Mouse (Mus musculus) left cerebral cortex, adult 11 months (tissue): ENCODE data around the gene Mapkapk2.

ENCODE experiments used
- DNase-seq: peaks from one replicate; pipeline ENCODE4 v3.0.0; 2022; ENCODE audit warnings: low spot score

The Mapkapk2 gene

GRCm38 (mm10) chr1:131019492-131020098, 78.0 kb downstream of the Mapkapk2 start, which contains the start of gene Il10:
Gene Il10 (plus strand): TSS chr1:131019845.
- no peak for DNase-seq

DNA sequence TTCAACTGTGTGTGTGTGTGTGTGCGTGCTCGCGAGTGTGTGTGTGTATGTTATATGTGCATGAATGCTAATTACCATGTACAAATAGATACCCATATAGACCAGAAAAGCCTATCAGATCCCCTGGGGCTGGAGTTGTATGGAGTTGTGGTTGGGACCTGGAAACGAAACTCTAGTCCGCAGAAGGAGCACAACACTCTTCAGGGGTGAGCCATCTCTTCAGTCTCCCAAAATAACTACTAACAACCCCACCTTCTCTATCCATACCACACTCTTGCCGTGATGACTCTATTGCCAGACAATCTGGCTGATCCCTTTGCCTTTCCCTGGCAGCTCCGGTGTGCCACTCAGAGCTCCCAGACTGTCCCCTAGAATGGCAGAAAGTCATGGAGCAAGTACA, 81.7 kb downstream of the Mapkapk2 start:
- DNase-seq: no peak

DNA sequence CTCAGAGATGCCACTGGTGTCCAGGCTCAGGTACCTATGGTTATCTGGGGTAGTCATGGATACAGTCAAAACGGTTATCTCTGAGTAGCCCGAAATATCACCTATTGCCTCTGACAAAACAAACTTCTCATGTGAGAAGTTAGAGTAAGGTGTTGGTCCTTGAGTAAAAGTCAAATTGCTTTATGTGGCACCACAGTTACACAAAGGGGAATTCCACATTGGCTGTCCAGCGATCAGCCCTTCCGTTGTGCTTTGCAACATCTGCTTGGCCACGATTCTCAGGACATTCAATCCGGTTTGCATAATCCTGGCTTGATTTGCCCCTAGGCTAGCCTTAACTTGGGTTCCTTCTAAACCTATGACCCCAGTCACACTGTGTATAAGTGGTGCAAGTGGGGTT, 82.3 kb downstream of the Mapkapk2 start:
- DNase-seq: no peak

DNA sequence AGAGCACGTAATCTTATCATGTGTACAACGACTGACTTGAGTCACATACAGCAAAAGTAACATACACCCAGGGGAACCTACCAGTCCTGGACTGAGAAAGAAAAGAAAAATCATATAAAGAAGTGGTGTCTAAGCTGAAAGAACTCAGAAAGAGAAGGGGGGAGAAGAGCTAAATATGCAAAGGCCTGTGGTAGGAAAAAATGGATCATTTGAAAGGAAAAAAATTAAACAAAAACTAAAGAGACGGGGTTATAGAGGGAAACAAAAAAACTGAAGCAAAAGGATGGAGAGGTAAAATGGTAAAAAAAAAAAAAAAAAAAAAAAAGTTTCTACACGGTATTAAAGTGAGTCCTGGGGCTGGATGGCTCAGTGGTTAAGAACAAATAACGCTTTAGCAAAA, 83.7 kb downstream of the Mapkapk2 start:
- DNase-seq: no peak

DNA sequence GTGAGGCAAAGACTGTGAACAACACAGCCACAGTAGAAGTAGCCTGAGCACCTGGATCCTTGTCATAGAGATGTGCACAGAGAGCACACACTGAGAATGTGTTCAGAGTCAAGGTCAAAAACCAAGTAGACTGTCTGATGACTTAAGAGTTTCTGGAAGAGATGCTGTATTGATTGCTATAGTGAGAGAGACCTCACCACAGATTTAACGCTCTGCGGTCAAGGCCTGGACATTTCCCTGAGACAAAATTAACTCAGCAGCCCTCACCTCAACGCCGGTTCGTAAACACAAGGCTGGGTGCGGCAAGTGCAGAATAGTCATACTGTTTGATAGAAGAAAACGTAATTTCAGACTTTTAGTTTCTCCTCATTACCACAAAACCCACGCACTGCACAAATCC, 85.1 kb downstream of the Mapkapk2 start:
- no peak for DNase-seq

DNA sequence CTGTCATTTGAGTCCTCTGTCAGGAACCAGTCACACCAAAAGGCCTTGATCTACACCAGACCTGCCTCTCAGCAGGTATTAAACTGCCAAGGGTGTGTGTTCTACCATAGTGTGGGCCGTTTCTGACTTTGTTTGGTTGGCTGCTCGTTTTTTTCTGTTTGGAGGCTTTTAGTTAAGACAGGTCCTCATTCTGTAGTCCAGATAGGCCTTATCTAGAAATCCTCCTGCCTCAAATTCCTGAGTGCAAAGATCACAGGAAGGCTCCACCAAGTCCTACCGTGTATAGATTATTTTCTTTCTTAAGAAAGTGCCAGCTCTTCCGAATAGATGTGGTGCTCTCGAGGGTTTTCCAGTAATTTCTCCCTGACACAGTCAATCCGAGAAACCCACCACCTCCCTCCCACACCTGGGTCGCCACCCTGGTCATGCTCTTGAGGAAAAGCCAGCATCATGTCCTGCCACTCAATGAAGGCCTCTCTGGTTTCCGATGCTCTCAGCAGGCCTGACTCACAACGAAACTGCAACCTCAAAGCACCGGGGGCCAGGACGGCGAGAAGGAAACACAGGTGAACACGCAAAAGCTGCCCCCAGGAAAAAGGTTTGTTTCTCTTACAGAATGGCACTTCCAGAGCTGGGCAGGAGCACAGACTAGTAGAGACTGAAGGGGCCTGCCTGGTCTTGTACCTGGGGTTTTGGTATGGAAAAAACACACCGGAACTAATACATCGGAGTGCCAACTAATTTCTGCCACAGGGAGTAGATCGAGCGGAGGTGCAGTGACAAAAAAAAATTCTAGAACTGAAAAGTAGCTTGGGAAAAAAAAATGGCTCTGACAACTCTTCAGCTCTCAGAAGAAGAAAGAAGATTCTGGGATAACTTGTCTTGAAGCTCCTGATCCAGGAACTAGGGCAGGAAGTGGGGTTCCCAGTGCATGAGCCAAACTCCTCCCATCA, 87.1 kb downstream of the Mapkapk2 start:
- no peak for DNase-seq

DNA sequence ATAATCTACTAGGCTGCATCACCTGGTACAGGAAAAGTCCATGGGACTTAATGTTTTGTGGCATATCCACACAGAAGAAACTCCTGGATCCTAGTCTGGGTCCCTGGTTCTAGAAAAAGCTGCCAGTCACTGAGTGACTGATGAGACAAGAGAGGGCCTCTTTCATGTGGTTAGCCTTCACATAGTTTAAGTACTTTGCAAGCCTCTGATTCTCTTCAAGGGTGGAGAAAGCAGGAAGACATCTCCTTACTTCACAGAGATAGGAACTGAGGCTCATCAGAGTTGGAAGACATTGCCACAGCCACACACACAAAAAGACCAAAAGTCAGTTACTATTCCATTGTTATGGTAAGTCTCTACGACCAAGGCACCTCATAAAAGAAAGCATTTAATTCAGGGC, 91.6 kb downstream of the Mapkapk2 start:
- no peak for DNase-seq
